7 mouse cellular contexts compared by ENCODE assay signal in the genomic region with DNA sequence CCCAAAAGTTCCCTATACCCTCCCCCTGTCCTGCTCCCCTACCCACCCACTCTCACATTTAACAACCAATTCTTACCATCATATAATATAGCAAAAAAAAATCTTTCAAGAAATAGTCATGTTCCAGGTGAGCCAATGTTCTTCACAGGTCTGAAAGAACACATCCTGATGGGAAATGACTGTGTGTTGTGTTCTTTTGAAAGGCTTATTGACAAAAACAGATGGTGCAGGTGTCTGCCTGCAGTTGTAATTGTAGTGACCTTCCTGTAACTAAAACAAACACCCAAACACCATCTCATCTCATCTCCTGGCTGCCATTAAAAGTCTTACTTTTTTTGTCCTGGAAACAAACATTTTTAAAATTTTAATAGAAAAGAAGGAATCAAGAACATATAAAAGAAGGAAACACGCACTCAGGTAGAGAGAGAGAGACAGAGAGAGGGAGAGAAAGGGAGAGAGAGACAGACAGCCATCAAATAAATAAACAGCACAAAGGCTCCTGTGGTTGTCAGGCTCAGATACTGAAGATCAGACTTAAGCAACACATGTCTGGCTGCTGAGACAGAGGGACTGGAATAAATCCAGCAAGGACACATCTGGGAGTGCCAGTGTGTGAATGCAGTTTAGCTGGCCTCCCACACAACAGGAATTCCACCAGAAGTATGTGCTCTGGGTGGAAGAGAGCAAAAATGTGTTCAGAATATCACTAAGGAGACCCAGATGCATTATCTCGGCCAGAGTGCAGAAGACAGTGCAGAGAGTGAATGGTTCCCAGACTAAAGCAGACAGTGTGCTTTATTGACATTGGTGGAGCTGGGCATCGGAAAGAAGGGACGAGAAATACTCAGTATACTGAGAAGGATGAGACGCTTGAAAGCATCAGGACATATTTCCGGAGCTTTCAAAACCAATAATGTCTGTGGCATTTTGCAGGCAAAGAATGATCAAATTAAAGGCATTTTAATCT.
DNase-seq lines count a peak whose midpoint lies in the region; ATAC-seq lines count a peak whose summit lies in the region.

No protein-coding gene starts in this region.

- peak; percentile 16 to 23 for DNase-seq in right cerebral cortex, adult 2 months (ENCODE audit: low spot score in 2 of 2)
- no peak for DNase-seq in right cerebral cortex, postnatal 4 days
- DNase-seq in forelimb bud, embryonic 11.5 days (ENCODE audit: low read depth, low spot score) = peak; percentile 11
- peak; percentile 2 to 4 for DNase-seq in left cerebral cortex, adult 18-20 months (ENCODE audit: low spot score in 2 of 2)
- no peak for DNase-seq in thymus, postnatal 4 days
- DNase-seq in cerebellum, postnatal 14 days = no peak

- no peak for ATAC-seq in kidney, embryonic 15.5 days (replicated peaks; ENCODE audit: low FRiP score)

- no peak overlapping the region for H3K4me3 ChIP-seq in kidney, embryonic 15.5 days (replicated peaks)

- H3K36me3 ChIP-seq in kidney, embryonic 15.5 days = no peaks in the 10 kb centered on the region

- WGBS in kidney, embryonic 15.5 days = 63% methylated on average over 6 of the region's 6 CpGs

- no peaks in the 10 kb centered on the region for H3K9me3 ChIP-seq in kidney, embryonic 15.5 days (replicated peaks)

- H3K9ac ChIP-seq in kidney, embryonic 15.5 days = no peak overlapping the region

- no peaks in the 10 kb centered on the region for H3K27me3 ChIP-seq in kidney, embryonic 15.5 days

- H3K4me2 ChIP-seq in kidney, embryonic 15.5 days = no peak overlapping the region

- no peak overlapping the region for H3K27ac ChIP-seq in kidney, embryonic 15.5 days

- no peaks in the 10 kb centered on the region for H3K4me1 ChIP-seq in kidney, embryonic 15.5 days

Comparison
In these comparisons a context has a peak if more than half of its experiments do, and no peak if none do; other contexts are left out.
1. DNase-seq: peak in right cerebral cortex, adult 2 months (2 of 2), forelimb bud, embryonic 11.5 days (single experiment) and left cerebral cortex, adult 18-20 months (2 of 2); none in right cerebral cortex, postnatal 4 days (single experiment), thymus, postnatal 4 days (single experiment) and cerebellum, postnatal 14 days (0 of 2).